Mouse (Mus musculus): ENCODE results near the gene Nsf. TPM values are rescaled to one million over a fixed set of nuclear protein-coding genes. Genes with fewer than 3 reads are reported as not detected.
"Not testable (repeated sequence)": the region's sequence is repeated elsewhere in the genome, so short reads cannot be mapped to it uniquely, and the experiment has no call there.

The Nsf gene
- polyA plus RNA-seq, 1 experiment from 2014 or later = 54.6 TPM

DNA sequence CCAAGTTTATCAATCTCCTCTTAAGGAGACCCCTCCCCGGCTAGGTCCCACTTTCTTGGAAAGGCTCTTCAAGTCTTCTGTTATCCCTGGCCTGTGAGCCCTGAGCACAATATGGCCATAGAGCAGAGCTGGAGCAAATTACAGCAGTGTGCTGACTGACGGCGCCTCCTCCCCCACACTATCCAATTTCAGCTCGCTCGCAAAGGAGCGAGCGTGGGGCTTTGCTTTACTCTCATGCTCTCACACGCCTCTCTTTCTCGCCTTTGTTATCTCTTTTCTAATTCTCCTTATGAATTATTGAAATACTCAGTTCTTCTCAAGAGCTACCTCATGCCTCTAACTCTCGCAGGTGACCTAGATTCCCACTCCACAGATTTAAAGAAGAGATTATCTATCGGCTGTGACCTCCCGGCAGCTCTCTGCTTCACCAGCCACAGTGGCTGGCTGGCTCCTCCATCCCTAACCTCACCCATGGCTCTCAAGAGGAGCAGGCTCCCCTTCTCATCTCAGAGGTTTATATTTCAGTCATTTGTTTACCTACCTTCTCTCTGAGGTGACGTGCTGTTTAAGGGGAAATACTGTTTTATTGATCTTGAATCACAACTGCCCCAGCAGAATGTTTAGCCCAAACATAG, 69.0 kb downstream of the Nsf start:
- no peak overlapping the region for H3K9ac ChIP-seq
- H3K4me1 ChIP-seq = peaks cover 12% of the 10 kb centered on the region
- peaks cover 31% of the 10 kb centered on the region for H3K36me3 ChIP-seq
- peak overlapping the region; percentile 45 for H3K4me2 ChIP-seq
- no peaks in the 10 kb centered on the region for H3K9me3 ChIP-seq (replicated peaks)
- peak; percentile 90 for ATAC-seq (replicated peaks; ENCODE audit: low FRiP score)
- 12% methylated on average over 13 of the region's 13 CpGs for WGBS
- peak overlapping the region; percentile 16 for H3K4me3 ChIP-seq (replicated peaks)
- H3K27ac ChIP-seq = peak overlapping the region; percentile 62
- H3K27me3 ChIP-seq = no peaks in the 10 kb centered on the region

DNA sequence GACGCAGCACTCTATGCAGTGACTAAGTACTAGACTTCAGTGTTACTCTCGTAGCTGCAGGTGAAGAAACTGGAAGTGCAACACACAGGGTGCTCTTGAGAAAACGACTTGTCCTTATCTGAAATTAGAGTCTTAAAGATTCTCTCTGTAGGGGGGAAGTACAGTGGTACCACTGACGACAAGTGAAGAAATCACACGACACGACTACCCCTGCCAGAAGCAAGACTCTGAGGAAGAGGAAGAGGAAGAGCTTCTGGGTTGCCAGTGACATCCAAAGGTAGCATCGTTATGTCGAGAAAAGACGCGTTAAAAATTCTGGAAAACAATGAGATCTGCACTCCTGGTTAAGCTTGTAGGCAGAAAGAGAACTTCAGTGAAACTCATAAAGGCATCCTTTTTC, 70.1 kb downstream of the Nsf start:
- Histone ChIP-seq H3K4me2 (no peak overlapping the region), H3K36me3 (peaks cover 33% of the 10 kb centered on the region), H3K27me3 (no peaks in the 10 kb centered on the region), H3K4me1 (peaks cover 12% of the 10 kb centered on the region), H3K27ac (0 out of 2 replicates have a peak overlapping the region, but pooled peaks have one; percentile 62), H3K9ac (no peak overlapping the region), H3K9me3 (replicated peaks) (no peaks in the 10 kb centered on the region), H3K4me3 (replicated peaks) (no peak overlapping the region)
- 92% methylated on average over 10 of the region's 10 CpGs for WGBS
- ATAC-seq (replicated peaks; ENCODE audit: low FRiP score) = no peak

DNA sequence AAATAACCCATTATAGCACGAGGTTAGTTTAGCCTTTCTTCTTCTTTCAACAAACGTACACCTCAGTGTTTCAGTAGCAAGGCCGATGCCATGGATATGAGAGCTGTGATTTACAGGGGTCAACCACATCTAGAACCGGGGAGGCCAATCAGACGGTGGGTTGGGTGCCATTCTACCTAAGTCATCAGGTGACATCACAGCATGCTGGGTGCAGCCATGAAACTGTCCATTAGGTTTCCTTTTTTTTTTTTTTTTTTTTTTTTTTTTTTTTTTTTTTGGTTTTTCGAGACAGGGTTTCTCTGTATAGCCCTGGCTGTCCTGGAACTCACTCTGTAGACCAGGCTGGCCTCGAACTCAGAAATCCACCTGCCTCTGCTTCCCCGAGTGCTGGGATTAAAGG, 74.4 kb downstream of the Nsf start:
- not testable (repeated sequence) for H3K9ac ChIP-seq; H3K4me3 ChIP-seq (replicated peaks); H3K9me3 ChIP-seq (replicated peaks); H3K27me3 ChIP-seq; H3K27ac ChIP-seq; H3K4me2 ChIP-seq; H3K4me1 ChIP-seq; ATAC-seq (replicated peaks; ENCODE audit: low FRiP score)
- 91% methylated on average over 7 of the region's 8 CpGs for WGBS
- H3K36me3 ChIP-seq = peaks cover 42% of the 10 kb centered on the region

DNA sequence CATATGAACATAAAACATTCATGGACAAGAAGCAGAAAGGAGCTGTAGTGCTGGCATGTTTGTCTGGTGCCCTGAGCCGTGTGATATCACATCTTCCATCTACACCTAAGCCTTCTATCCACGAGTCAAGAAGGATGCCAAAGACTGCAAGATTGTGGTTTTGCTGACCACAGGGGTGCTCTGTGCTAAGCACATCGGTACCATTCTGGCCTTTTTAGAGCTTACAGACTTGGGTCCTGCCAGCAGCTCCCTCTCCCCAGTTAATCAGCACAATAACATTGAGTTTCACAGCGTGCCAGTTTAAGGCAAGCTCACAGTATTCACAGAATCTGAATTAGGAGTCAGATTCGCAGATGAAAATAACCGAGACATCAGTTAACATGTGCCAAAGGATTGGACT, 75.4 kb downstream of the Nsf start:
- Histone ChIP-seq H3K36me3 (peaks cover 44% of the 10 kb centered on the region), H3K4me3 (replicated peaks) (no peak overlapping the region), H3K27me3 (no peaks in the 10 kb centered on the region), H3K4me1 (no peaks in the 10 kb centered on the region), H3K27ac (no peak overlapping the region), H3K9ac (no peak overlapping the region), H3K4me2 (no peak overlapping the region), H3K9me3 (replicated peaks) (no peaks in the 10 kb centered on the region)
- WGBS = 82% methylated on average over 6 of the region's 6 CpGs
- ATAC-seq (replicated peaks; ENCODE audit: low FRiP score) = no peak

DNA sequence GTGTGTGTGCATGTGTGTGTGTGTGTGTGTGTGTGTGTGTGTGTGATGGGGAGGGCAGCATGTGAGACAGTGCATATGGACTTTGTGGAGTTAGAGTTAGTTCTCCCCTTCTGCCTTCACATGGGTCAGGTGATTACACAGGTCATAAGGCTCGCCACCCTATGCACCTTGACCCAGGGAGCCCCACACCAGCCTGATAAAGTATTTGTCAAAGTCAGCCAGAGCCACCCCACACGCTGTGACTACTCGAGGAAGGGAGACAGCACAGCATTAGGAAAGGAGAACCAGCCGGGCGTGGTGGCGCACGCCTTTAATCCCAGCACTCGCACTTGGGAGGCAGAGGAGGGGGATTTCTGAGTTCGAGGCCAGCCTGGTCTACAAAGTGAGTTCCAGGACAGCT, 83.5 kb downstream of the Nsf start:
- Histone ChIP-seq H3K27ac (no peak overlapping the region), H3K36me3 (peaks cover 36% of the 10 kb centered on the region), H3K27me3 (no peaks in the 10 kb centered on the region), H3K4me2 (no peak overlapping the region), H3K9ac (no peak overlapping the region), H3K4me3 (replicated peaks) (no peak overlapping the region), H3K9me3 (replicated peaks) (no peaks in the 10 kb centered on the region), H3K4me1 (no peaks in the 10 kb centered on the region)
- 72% methylated on average over 9 of the region's 9 CpGs for WGBS
- no peak for ATAC-seq (replicated peaks; ENCODE audit: low FRiP score)

DNA sequence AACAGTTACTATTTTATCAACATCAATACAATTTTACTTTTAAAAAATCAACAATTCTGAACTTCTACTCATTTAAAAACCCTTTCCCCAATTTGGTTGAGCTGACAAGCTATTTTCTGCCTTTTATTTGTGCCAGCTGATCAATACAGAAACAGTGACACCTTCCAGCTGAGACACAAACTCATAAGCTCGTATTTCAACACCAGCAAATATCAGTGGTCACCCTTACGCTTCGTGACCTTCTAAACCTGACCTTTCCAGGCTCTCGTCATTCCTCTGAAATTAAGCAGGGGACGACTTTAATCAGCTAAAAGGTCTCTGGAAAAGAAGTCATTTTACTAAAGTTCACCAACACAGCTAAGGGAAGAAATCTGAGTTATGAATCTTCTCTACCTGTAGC, 86.2 kb downstream of the Nsf start:
- Histone ChIP-seq H3K27me3 (no peaks in the 10 kb centered on the region), H3K9me3 (replicated peaks) (no peaks in the 10 kb centered on the region), H3K27ac (no peak overlapping the region), H3K4me1 (no peaks in the 10 kb centered on the region), H3K9ac (no peak overlapping the region), H3K4me3 (replicated peaks) (no peak overlapping the region), H3K4me2 (no peak overlapping the region), H3K36me3 (peaks cover 32% of the 10 kb centered on the region)
- WGBS = 37% methylated on average over 5 of the region's 5 CpGs
- ATAC-seq (replicated peaks; ENCODE audit: low FRiP score) = no peak

DNA sequence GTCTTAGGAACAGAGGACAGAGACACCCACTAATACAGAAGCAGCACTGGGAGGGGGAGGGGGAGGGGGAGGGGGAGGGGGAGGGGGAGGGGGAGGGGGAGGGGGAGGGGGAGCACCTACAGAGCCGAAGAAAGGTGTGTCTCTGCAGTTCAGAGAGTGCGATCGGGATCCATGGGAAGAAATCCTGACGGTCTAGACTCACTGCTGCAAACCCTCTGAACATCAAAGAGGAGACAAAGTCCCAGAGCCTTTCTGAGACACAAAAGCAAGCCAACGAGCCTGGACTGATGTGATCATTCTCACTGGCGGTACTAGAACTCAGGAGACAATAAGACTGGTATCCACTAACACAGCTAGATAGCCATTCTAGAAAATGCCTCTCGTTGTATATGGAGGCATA, 88.5 kb downstream of the Nsf start:
- H3K9ac ChIP-seq = no peak overlapping the region
- no peaks in the 10 kb centered on the region for H3K9me3 ChIP-seq (replicated peaks)
- ATAC-seq (replicated peaks; ENCODE audit: low FRiP score) = no peak
- H3K4me1 ChIP-seq = no peaks in the 10 kb centered on the region
- H3K27ac ChIP-seq = no peak overlapping the region
- 78% methylated on average over 7 of the region's 7 CpGs for WGBS
- H3K36me3 ChIP-seq = peaks cover 33% of the 10 kb centered on the region
- H3K4me2 ChIP-seq = no peak overlapping the region
- no peak overlapping the region for H3K4me3 ChIP-seq (replicated peaks)
- no peaks in the 10 kb centered on the region for H3K27me3 ChIP-seq

DNA sequence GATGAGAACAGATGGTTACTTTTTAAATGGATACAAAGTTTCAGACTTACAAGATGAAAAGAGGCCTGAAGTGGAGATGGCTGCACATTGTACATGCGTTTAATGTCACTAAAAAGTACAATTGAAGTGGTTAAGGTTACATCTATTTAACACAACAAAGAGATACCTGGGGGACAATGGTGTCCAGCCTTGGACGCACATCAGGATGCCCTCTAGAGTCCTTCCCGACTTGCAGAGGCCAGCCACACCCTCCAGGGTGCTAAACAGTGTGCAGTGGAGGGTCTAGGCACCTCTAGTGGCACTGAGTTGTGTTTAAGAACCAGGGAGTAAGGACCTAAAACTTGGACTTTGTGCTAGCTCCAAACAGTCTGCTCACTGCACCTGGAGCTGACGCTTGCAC, 89.4 kb downstream of the Nsf start:
- H3K27ac ChIP-seq = no peak overlapping the region
- 91% methylated on average over 4 of the region's 4 CpGs for WGBS
- H3K4me2 ChIP-seq = no peak overlapping the region
- peaks cover 38% of the 10 kb centered on the region for H3K36me3 ChIP-seq
- H3K9me3 ChIP-seq (replicated peaks) = no peaks in the 10 kb centered on the region
- no peaks in the 10 kb centered on the region for H3K27me3 ChIP-seq
- no peak for ATAC-seq (replicated peaks; ENCODE audit: low FRiP score)
- H3K4me3 ChIP-seq (replicated peaks) = no peak overlapping the region
- no peaks in the 10 kb centered on the region for H3K4me1 ChIP-seq
- H3K9ac ChIP-seq = no peak overlapping the region

DNA sequence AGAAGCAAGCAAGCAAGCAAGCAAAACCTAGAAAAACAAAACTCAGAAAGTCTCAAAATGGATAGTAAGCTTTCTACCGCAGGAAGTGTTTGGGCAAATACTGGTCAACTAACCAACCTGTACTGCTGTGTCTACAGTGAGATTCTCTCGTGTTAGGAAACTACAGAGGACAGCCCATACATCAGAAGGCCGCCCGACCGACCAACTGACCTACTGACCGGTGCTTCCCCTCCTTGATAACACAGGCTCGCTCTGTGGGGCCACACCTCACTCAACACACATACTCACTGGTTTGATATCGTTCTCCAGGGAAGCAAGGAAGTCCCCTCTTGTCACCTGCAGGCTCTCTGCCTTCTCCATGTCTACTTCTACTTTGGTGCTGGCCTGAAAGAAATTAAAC, 90.9 kb downstream of the Nsf start:
- no peak overlapping the region for H3K4me3 ChIP-seq (replicated peaks)
- no peak overlapping the region for H3K9ac ChIP-seq
- 79% methylated on average over 8 of the region's 8 CpGs for WGBS
- no peaks in the 10 kb centered on the region for H3K27me3 ChIP-seq
- ATAC-seq (replicated peaks; ENCODE audit: low FRiP score) = no peak
- no peak overlapping the region for H3K4me2 ChIP-seq
- H3K9me3 ChIP-seq (replicated peaks) = no peaks in the 10 kb centered on the region
- peaks cover 39% of the 10 kb centered on the region for H3K36me3 ChIP-seq
- no peaks in the 10 kb centered on the region for H3K4me1 ChIP-seq
- H3K27ac ChIP-seq = no peak overlapping the region

DNA sequence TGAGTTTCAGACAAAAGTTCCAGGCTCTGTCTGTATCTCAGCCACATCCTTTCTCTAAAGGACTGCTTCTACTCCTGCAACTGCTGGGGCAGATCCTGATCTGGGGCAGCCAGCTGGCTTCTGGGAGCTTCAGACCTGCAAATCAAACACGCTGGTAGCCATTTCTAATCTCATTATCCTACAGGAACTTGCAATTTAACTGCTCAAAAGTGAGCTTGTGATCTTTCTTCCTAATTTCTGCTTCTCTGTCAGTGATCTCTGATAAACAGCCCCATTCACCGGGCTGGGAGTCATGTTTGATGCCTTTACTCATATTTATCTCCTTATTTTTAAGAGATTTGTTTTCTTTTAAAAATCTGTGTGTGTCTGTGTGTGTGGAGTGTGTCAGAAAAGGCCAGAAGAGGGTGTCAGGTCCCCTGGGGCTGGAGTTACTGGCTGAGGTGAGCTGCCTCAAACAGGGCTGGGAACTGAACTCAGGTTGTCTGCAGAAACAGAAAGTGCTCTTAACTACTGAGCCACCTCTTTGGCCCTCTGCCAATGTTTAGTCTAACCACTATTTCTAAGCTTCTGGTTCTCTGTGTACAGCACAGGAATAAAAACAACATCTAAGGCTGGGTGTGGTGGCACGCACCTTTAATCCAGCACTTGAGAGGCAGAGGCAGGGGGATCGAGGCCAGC, 93.8 kb downstream of the Nsf start:
- WGBS = 77% methylated on average over 4 of the region's 4 CpGs
- ATAC-seq (replicated peaks; ENCODE audit: low FRiP score) = no peak

DNA sequence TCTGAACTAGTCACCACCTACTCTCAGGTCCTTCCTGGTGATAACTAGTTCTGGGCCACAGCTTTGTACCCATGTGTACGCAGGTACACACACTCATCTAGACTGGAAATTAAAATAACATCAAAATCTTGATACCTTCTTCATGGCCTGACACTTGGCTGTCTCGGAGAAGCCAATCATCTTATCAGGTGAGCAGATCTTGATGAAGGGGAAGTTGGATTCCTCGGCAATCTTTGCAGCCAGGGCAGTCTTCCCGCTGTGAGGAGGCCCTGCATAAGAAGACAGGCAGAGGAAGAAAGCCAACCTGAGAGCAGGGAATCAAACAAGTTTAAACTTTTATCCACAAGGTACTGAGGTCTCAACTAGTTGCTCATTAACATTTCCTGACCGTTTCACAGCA, 95.1 kb downstream of the Nsf start:
- H3K27me3 ChIP-seq = no peaks in the 10 kb centered on the region
- H3K4me3 ChIP-seq (replicated peaks) = no peak overlapping the region
- no peak overlapping the region for H3K4me2 ChIP-seq
- no peak overlapping the region for H3K9ac ChIP-seq
- ATAC-seq (replicated peaks; ENCODE audit: low FRiP score) = no peak
- H3K4me1 ChIP-seq = 0 out of 2 replicates have a peak, but pooled peaks cover 3% of the 10 kb centered on the region
- no peak overlapping the region for H3K27ac ChIP-seq
- H3K9me3 ChIP-seq (replicated peaks) = no peaks in the 10 kb centered on the region
- H3K36me3 ChIP-seq = peaks cover 39% of the 10 kb centered on the region
- WGBS = 64% methylated on average over 5 of the region's 5 CpGs

More for the DNA sequence above, 93.8 kb downstream of the Nsf start:
- H3K4me3 ChIP-seq (replicated peaks) = no peak overlapping the region
- H3K4me1 ChIP-seq = no peaks in the 10 kb centered on the region
- H3K27me3 ChIP-seq = no peaks in the 10 kb centered on the region
- H3K4me2 ChIP-seq = no peak overlapping the region
- peaks cover 44% of the 10 kb centered on the region for H3K36me3 ChIP-seq
- H3K27ac ChIP-seq = no peak overlapping the region
- no peak overlapping the region for H3K9ac ChIP-seq
- H3K9me3 ChIP-seq (replicated peaks) = no peaks in the 10 kb centered on the region

DNA sequence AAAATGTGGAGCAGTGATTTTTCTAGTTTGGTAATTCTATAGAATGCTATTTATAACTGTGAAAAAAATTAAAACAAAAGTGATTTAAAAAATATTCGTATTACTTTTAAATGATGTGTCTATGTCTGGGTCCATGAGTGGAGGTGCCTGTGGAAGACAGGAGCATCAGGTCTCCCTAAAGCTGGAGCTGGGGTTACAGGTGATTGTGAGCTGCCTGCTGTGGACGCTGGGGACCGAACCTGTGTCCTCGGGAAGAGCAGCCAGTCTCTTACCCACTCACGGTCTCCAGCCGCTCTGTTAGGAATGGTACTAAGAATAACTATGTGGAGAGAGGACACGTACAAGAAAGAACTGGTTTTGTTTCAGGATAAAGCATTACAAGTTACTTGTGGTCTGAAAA, 97.2 kb downstream of the Nsf start:
- Histone ChIP-seq H3K9me3 (replicated peaks) (no peaks in the 10 kb centered on the region), H3K4me2 (no peak overlapping the region), H3K27ac (no peak overlapping the region), H3K4me1 (0 out of 2 replicates have a peak, but pooled peaks cover 3% of the 10 kb centered on the region), H3K9ac (no peak overlapping the region), H3K4me3 (replicated peaks) (no peak overlapping the region), H3K27me3 (no peaks in the 10 kb centered on the region), H3K36me3 (peaks cover 24% of the 10 kb centered on the region)
- 91% methylated on average over 7 of the region's 7 CpGs for WGBS
- ATAC-seq (replicated peaks; ENCODE audit: low FRiP score) = no peak
